Mouse (Mus musculus) spleen, adult 2 months (tissue): ENCODE results near the gene Il11ra1.

Experiments
- CTCF ChIP-seq: fragments of 200-500 bp; IDR thresholded peaks from 2 replicates; pipeline ENCODE4 v1.5.1; 2011; ENCODE audit warnings: mild to moderate bottlenecking, inconsistent platforms; ENCODE audit not compliant: insufficient read depth, insufficient read length, insufficient replicate concordance; ENCODE audit errors: extremely low read depth
- POLR2A ChIP-seq: fragments of 200-500 bp; IDR thresholded peaks from 2 replicates; pipeline ENCODE4 v1.6.1; 2011; ENCODE audit warnings: low read depth, low read length, inconsistent platforms

GRCm38 (mm10) chr4:41761680-41762079 lies 61.9 kb downstream of the Il11ra1 start:
- TF ChIP-seq POLR2A (no peak), CTCF (no peak)
